Mouse (Mus musculus): Measurements from ENCODE around the gene Lrrn2.

DNA sequence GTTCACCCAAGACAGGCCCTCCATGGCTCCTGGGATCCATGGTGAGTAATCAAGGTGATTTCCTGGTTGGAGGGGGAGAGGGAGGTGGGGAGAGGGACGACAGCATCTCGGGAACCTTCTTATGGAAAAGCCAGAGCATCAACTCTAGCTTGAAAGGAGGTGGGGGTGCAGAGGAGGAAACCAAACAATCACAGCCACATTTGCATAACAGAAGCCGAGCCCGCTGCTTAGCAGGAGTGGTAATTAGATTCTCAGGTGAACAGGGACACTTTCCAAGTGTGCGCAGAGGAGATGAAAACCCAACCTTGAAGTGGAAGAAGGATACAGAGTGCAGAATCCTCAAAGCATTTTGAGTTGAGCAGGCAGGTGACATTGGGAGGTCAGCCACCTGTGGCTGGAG lies 29.3 kb upstream of the Lrrn2 start:
- TF ChIP-seq GATA1 (IDR thresholded peaks at IDR 0.05; ENCODE audit: borderline replicate concordance, low read length) (no peak), FLI1 (IDR thresholded peaks at IDR 0.05; ENCODE audit: low read length) (no peak)
